Mouse (Mus musculus) liver, embryonic 16.5 days (tissue): ENCODE results near the gene Calml3. TPM values are rescaled to one million over a fixed set of nuclear protein-coding genes. Genes with fewer than 3 reads are reported as not detected.

Source experiments
- ATAC-seq: fragments of 200-750 bp; cut with Nextera tagmentation; 2 replicates; pipeline ENCODE4 v1.8.0; 2017; ENCODE audit warnings: low read depth, mild to moderate bottlenecking, moderate number of reproducible peaks, moderate library complexity
- H3K27ac ChIP-seq: fragments of 300-500 bp; sonication (generic); 2 replicates; pipeline ENCODE4 v1.5.1; 2014; ENCODE audit warnings: mild to moderate bottlenecking, low read length
- H3K27me3 ChIP-seq: fragments of 300-500 bp; sonication (generic); 2 replicates; pipeline ENCODE4 v1.6.1; 2014; ENCODE audit warnings: low read depth, low read length, mixed read lengths; ENCODE audit not compliant: control insufficient read depth, insufficient read depth
- H3K36me3 ChIP-seq: fragments of 300-500 bp; sonication (generic); 2 replicates; pipeline ENCODE4 v1.6.1; 2014; ENCODE audit warnings: mild to moderate bottlenecking; ENCODE audit not compliant: control insufficient read depth, insufficient read depth
- H3K4me1 ChIP-seq: fragments of 300-500 bp; sonication (generic); 2 replicates; pipeline ENCODE4 v1.6.1; 2014; ENCODE audit warnings: low read depth, low read length, mixed read lengths; ENCODE audit not compliant: control insufficient read depth
- H3K4me2 ChIP-seq: fragments of 300-500 bp; sonication (generic); 2 replicates; pipeline ENCODE4 v1.6.1; 2014; ENCODE audit warnings: low read depth, low read length, mixed read lengths
- H3K4me3 ChIP-seq: fragments of 300-500 bp; sonication (generic); 2 replicates; pipeline ENCODE4 v1.5.1; 2014; ENCODE audit warnings: low read depth, mild to moderate bottlenecking, low read length
- H3K9ac ChIP-seq: fragments of 300-500 bp; sonication (generic); 2 replicates; pipeline ENCODE4 v1.6.1; 2014; ENCODE audit warnings: low read depth, low read length
- H3K9me3 ChIP-seq: fragments of 300-500 bp; sonication (generic); replicated peaks from 2 replicates; pipeline ENCODE4 v1.6.1; 2016; ENCODE audit warnings: low read length; ENCODE audit not compliant: control insufficient read depth
- WGBS: fragments of 180-500 bp; shearing (Covaris S2); extraction: QIAGEN DNeasy Blood & Tissue Kit; methylation state at CpG from one replicate; pipeline ENCODE4 v1.1.7; 2014; ENCODE audit not compliant: insufficient replicate concordance; 5-methylcytosine and 5-hydroxymethylcytosine counted together
- polyA plus RNA-seq: library from polyadenylated mRNA; unstranded; fragments of >200 nt; fragmentation: Nextera tagmentation; extraction: Ambion mirVana; gene quantifications from 2 replicates; pipeline ENCODE4 v1.2.1, GENCODE M21; 2015

Calml3 gene
- polyA plus RNA-seq, 1 experiment from 2014 or later = not detected

DNA sequence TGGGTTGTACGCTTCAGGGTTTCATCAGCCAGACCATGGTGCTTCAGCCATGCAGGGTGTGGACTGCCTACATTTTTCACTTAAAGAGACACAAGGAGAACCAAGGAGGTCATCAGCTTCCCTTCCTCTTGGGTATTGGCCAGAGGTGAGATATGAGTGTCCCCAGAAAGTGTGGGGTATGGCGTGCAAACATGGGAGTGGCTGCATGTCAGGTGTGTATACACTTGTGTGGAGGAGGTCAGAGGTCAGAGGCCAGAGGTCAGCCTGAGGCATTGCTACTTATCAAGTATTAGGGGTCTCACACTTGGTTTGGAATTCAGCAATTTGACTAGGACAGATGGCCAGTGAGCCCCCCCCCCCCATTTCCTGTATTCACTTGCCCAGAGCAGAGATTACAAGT, 15.5 kb downstream of the Calml3 start:
- WGBS = 65% methylated on average over 2 of the region's 2 CpGs
- no peaks in the 10 kb centered on the region for H3K36me3 ChIP-seq
- H3K4me1 ChIP-seq = no peaks in the 10 kb centered on the region
- no peak overlapping the region for H3K9ac ChIP-seq
- no peak overlapping the region for H3K27ac ChIP-seq
- no peak overlapping the region for H3K4me3 ChIP-seq
- no peak overlapping the region for H3K4me2 ChIP-seq
- H3K9me3 ChIP-seq = no peaks in the 10 kb centered on the region
- no peak for ATAC-seq
- no peaks in the 10 kb centered on the region for H3K27me3 ChIP-seq

GRCm38 (mm10) chr13:3787644-3788043, 16.5 kb downstream of the Calml3 start:
- Histone ChIP-seq H3K9me3 (no peaks in the 10 kb centered on the region), H3K27ac (no peak overlapping the region), H3K4me1 (no peaks in the 10 kb centered on the region), H3K9ac (no peak overlapping the region), H3K4me2 (no peak overlapping the region), H3K27me3 (no peaks in the 10 kb centered on the region), H3K4me3 (no peak overlapping the region), H3K36me3 (no peaks in the 10 kb centered on the region)
- 58% methylated on average over 3 of the region's 3 CpGs for WGBS
- ATAC-seq = no peak

- 42% methylated on average over 4 of the region's 4 CpGs for WGBS
- Histone ChIP-seq H3K4me3 (no peak overlapping the region), H3K36me3 (no peaks in the 10 kb centered on the region), H3K27me3 (no peaks in the 10 kb centered on the region), H3K9ac (no peak overlapping the region), H3K9me3 (no peaks in the 10 kb centered on the region), H3K4me2 (no peak overlapping the region), H3K4me1 (no peaks in the 10 kb centered on the region), H3K27ac (no peak overlapping the region)
- ATAC-seq = no peak
These were observed 17.0 kb downstream of the Calml3 start for GRCm38 (mm10) chr13:3787102-3787501.

DNA sequence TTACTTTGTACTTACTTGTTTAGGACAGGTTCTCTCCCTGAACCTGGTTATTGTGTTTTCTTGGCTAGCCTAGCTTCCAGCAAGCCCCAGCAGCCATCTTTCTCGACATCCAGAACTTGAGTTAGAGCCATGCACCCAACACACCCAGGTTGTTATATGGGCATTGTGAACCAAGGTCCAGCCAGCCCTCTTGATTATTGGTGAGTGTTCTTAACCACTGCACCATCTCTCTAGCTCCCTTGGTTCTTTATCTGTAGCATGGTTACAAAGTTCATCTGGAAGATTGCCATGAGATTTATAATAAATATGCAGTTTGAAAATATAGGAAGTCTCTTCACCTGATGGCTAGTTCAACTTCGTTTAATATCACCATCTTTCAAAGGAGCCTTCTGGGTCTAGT, 20.5 kb downstream of the Calml3 start:
- Histone ChIP-seq H3K27me3 (no peaks in the 10 kb centered on the region), H3K4me2 (no peak overlapping the region), H3K27ac (no peak overlapping the region), H3K4me1 (no peaks in the 10 kb centered on the region), H3K9me3 (no peaks in the 10 kb centered on the region), H3K4me3 (no peak overlapping the region), H3K9ac (no peak overlapping the region), H3K36me3 (no peaks in the 10 kb centered on the region)
- 35% methylated on average over 2 of the region's 2 CpGs for WGBS
- ATAC-seq = no peak

DNA sequence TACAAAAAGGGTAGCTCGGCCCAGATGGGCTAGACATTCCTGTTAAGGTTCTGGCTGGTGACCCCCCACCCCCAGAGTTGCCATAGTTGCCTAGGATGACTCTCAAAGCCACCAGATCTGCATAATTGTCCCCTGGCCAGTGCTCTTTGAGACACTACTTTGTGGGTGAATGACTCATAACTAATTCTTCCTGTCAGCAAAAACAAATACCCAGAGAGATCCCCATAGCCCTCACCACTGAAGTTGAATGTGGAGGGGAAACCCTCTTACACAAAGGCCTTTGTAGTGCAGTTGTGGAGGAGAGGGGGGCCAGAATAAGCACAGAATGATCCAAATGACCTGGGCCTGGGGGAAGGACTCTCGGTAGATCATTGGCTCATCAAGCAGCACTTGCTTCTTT, 21.6 kb downstream of the Calml3 start:
- no peak for ATAC-seq
- H3K4me3 ChIP-seq = no peak overlapping the region
- WGBS = 25% methylated on average over 2 of the region's 2 CpGs
- H3K9ac ChIP-seq = no peak overlapping the region
- H3K27ac ChIP-seq = no peak overlapping the region
- no peaks in the 10 kb centered on the region for H3K9me3 ChIP-seq
- no peak overlapping the region for H3K4me2 ChIP-seq
- no peaks in the 10 kb centered on the region for H3K27me3 ChIP-seq
- no peaks in the 10 kb centered on the region for H3K36me3 ChIP-seq
- no peaks in the 10 kb centered on the region for H3K4me1 ChIP-seq

GRCm38 (mm10) chr13:3779575-3780226, 24.4 kb downstream of the Calml3 start:
- no peak for ATAC-seq
- no peak overlapping the region for H3K27ac ChIP-seq
- H3K9ac ChIP-seq = no peak overlapping the region
- H3K27me3 ChIP-seq = no peaks in the 10 kb centered on the region
- H3K9me3 ChIP-seq = no peaks in the 10 kb centered on the region
- WGBS = 54% methylated on average over 8 of the region's 8 CpGs
- no peaks in the 10 kb centered on the region for H3K36me3 ChIP-seq
- no peaks in the 10 kb centered on the region for H3K4me1 ChIP-seq
- H3K4me2 ChIP-seq = no peak overlapping the region
- H3K4me3 ChIP-seq = no peak overlapping the region

DNA sequence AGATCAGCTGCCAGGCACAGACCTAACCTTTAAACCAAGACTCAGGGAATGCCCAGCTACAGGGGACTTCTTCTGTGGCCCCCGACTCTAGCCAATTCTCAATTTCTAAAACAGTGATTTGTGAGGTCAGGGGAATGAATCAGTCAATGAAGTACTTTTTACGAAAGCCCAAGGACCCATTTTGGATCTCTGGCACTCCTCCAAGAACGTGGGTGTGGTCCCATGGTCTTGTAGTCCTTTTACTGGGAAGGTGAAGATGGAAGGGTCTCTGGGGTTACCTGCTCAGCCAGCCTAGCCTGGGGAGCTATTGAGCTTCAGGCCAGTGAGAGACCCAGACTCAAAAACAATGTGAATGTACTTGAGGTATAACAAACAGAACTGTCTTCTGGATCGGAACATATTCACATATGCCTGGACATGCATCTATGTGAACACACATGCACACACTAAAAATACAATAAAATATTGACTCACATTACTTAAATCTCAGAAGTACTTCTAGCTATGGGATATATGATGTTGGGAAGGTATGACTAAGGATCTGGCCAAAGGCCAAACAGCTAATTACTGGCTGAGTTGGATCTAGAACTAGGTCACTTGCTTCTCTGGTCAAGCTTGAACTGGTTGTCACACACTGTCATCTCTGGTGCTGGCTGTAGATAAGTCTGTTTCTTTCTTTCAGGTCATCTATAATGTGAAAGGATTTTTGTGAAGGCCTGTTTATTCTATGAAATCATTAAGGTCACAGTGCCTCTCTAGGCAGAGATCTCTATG, 25.3 kb downstream of the Calml3 start:
- no peaks in the 10 kb centered on the region for H3K36me3 ChIP-seq
- no peak overlapping the region for H3K9ac ChIP-seq
- H3K4me1 ChIP-seq = no peaks in the 10 kb centered on the region
- no peak for ATAC-seq
- no peak overlapping the region for H3K27ac ChIP-seq
- 58% methylated on average over 4 of the region's 4 CpGs for WGBS
- H3K4me2 ChIP-seq = no peak overlapping the region
- H3K9me3 ChIP-seq = no peaks in the 10 kb centered on the region
- no peak overlapping the region for H3K4me3 ChIP-seq
- no peaks in the 10 kb centered on the region for H3K27me3 ChIP-seq

DNA sequence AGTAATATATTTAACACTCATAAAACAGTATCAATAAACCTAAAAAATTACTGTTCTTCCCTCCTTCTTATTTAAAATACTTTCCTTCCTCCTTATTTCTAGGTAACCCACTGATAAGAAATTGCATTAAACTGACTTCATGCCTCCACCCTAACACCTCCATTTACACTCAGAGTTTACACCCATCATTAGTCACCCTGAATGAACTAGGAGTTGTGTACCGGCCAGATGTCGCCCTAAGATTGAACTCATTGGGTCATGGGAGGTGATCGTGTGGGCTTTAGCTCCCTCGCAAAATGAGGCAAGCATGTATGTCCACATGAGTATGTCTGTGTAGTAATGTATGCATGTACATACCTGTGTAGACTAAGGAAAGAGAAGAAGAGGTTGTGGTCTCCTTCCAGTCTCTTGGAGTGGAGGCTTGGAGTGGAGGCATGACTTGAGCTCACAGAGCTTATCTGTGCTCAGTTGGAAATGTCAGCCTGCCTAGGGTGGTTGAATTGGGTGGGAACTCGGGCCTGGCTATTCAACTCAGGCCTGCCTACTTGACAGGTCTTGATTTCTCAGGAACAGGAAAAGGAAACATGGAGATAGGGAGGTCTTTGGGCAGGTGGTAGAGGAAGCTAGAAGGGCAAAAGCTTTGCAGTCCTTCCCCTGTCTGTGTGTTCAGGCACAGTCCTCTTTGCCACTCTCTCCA, 26.8 kb downstream of the Calml3 start:
- WGBS = 64% methylated on average over 5 of the region's 5 CpGs
- Histone ChIP-seq H3K4me2 (no peak overlapping the region), H3K9me3 (no peaks in the 10 kb centered on the region), H3K9ac (no peak overlapping the region), H3K27me3 (no peaks in the 10 kb centered on the region), H3K4me3 (no peak overlapping the region), H3K27ac (no peak overlapping the region), H3K36me3 (no peaks in the 10 kb centered on the region), H3K4me1 (no peaks in the 10 kb centered on the region)
- ATAC-seq = no peak

GRCm38 (mm10) chr13:3776446-3776845, 27.7 kb downstream of the Calml3 start:
- no peak for ATAC-seq
- H3K4me2 ChIP-seq = no peak overlapping the region
- 54% methylated on average over 4 of the region's 4 CpGs for WGBS
- no peak overlapping the region for H3K4me3 ChIP-seq
- no peaks in the 10 kb centered on the region for H3K4me1 ChIP-seq
- no peaks in the 10 kb centered on the region for H3K27me3 ChIP-seq
- H3K9me3 ChIP-seq = no peaks in the 10 kb centered on the region
- no peaks in the 10 kb centered on the region for H3K36me3 ChIP-seq
- H3K9ac ChIP-seq = no peak overlapping the region
- H3K27ac ChIP-seq = no peak overlapping the region
